Mouse (Mus musculus): ENCODE data around the gene Fam196b. TPM values are rescaled to one million over a fixed set of nuclear protein-coding genes. Genes with fewer than 3 reads are reported as not detected.

The Fam196b gene
- polyA plus RNA-seq, 1 experiment from 2014 or later = 2.0 TPM

GRCm38 (mm10) chr11:34406309-34406708 lies 91.7 kb downstream of the Fam196b start:
- H3K4me3 ChIP-seq (ENCODE audit: low read depth, low read length) = no peak overlapping the region
- H3K36me3 ChIP-seq (ENCODE audit: control insufficient read depth, insufficient read depth, low read length) = no peaks in the 10 kb centered on the region
- H3K9ac ChIP-seq (replicated peaks; ENCODE audit: low read depth, low read length) = no peak overlapping the region
- WGBS = 68% methylated on average over 8 of the region's 8 CpGs
- no peaks in the 10 kb centered on the region for H3K9me3 ChIP-seq (ENCODE audit: control insufficient read depth, low read length)
- no peaks in the 10 kb centered on the region for H3K4me1 ChIP-seq (ENCODE audit: control insufficient read depth, insufficient read depth, low read length)
- H3K4me2 ChIP-seq (ENCODE audit: low read depth, low read length) = no peak overlapping the region
- H3K27me3 ChIP-seq (ENCODE audit: control insufficient read depth, insufficient read depth, low read length) = no peaks in the 10 kb centered on the region
- no peak for ATAC-seq (ENCODE audit: low read depth)
- H3K27ac ChIP-seq (ENCODE audit: low read depth, low read length) = no peak overlapping the region

- Histone ChIP-seq H3K9me3 (ENCODE audit: control insufficient read depth, low read length) (no peaks in the 10 kb centered on the region), H3K4me2 (ENCODE audit: low read depth, low read length) (no peak overlapping the region), H3K4me1 (ENCODE audit: control insufficient read depth, insufficient read depth, low read length) (no peaks in the 10 kb centered on the region), H3K9ac (replicated peaks; ENCODE audit: low read depth, low read length) (no peak overlapping the region), H3K36me3 (ENCODE audit: control insufficient read depth, insufficient read depth, low read length) (no peaks in the 10 kb centered on the region), H3K27ac (ENCODE audit: low read depth, low read length) (no peak overlapping the region), H3K27me3 (ENCODE audit: control insufficient read depth, insufficient read depth, low read length) (no peaks in the 10 kb centered on the region), H3K4me3 (ENCODE audit: low read depth, low read length) (no peak overlapping the region)
- no peak for ATAC-seq (ENCODE audit: low read depth)
- whole genome bisulfite sequencing = 53% methylated on average over 5 of the region's 5 CpGs
Measured at GRCm38 (mm10) chr11:34406850-34407249, 92.2 kb downstream of the Fam196b start.

- Histone ChIP-seq H3K4me3 (ENCODE audit: low read depth, low read length) (no peak overlapping the region), H3K4me2 (ENCODE audit: low read depth, low read length) (no peak overlapping the region), H3K9ac (replicated peaks; ENCODE audit: low read depth, low read length) (no peak overlapping the region), H3K4me1 (ENCODE audit: control insufficient read depth, insufficient read depth, low read length) (0 out of 2 replicates have a peak, but pooled peaks cover 5% of the 10 kb centered on the region), H3K27ac (ENCODE audit: low read depth, low read length) (no peak overlapping the region), H3K27me3 (ENCODE audit: control insufficient read depth, insufficient read depth, low read length) (no peaks in the 10 kb centered on the region), H3K36me3 (ENCODE audit: control insufficient read depth, insufficient read depth, low read length) (no peaks in the 10 kb centered on the region), H3K9me3 (ENCODE audit: control insufficient read depth, low read length) (no peaks in the 10 kb centered on the region)
- peak; percentile 17; the same call in 1 of the 2 replicates for ATAC-seq (ENCODE audit: low read depth)
- 27% methylated on average over 9 of the region's 9 CpGs for WGBS
Measured at GRCm38 (mm10) chr11:34415884-34416618, 101.4 kb downstream of the Fam196b start.

GRCm38 (mm10) chr11:34416619-34416979 lies 102.0 kb downstream of the Fam196b start:
- Histone ChIP-seq H3K9me3 (ENCODE audit: control insufficient read depth, low read length) (no peaks in the 10 kb centered on the region), H3K9ac (replicated peaks; ENCODE audit: low read depth, low read length) (no peak overlapping the region), H3K4me2 (ENCODE audit: low read depth, low read length) (no peak overlapping the region), H3K4me3 (ENCODE audit: low read depth, low read length) (no peak overlapping the region), H3K27me3 (ENCODE audit: control insufficient read depth, insufficient read depth, low read length) (no peaks in the 10 kb centered on the region), H3K4me1 (ENCODE audit: control insufficient read depth, insufficient read depth, low read length) (0 out of 2 replicates have a peak, but pooled peaks cover 5% of the 10 kb centered on the region), H3K27ac (ENCODE audit: low read depth, low read length) (no peak overlapping the region), H3K36me3 (ENCODE audit: control insufficient read depth, insufficient read depth, low read length) (no peaks in the 10 kb centered on the region)
- WGBS = 61% methylated on average over 3 of the region's 3 CpGs
- ATAC-seq (ENCODE audit: low read depth) = peak; percentile 21; the same call in 1 of the 2 replicates

GRCm38 (mm10) chr11:34421061-34421460 lies 106.4 kb downstream of the Fam196b start:
- Histone ChIP-seq H3K9me3 (ENCODE audit: control insufficient read depth, low read length) (no peaks in the 10 kb centered on the region), H3K4me3 (ENCODE audit: low read depth, low read length) (no peak overlapping the region), H3K27me3 (ENCODE audit: control insufficient read depth, insufficient read depth, low read length) (no peaks in the 10 kb centered on the region), H3K9ac (replicated peaks; ENCODE audit: low read depth, low read length) (no peak overlapping the region), H3K4me2 (ENCODE audit: low read depth, low read length) (no peak overlapping the region), H3K4me1 (ENCODE audit: control insufficient read depth, insufficient read depth, low read length) (0 out of 2 replicates have a peak, but pooled peaks cover 5% of the 10 kb centered on the region), H3K27ac (ENCODE audit: low read depth, low read length) (no peak overlapping the region), H3K36me3 (ENCODE audit: control insufficient read depth, insufficient read depth, low read length) (no peaks in the 10 kb centered on the region)
- WGBS = 45% methylated on average over 6 of the region's 6 CpGs
- ATAC-seq (ENCODE audit: low read depth) = no peak

GRCm38 (mm10) chr11:34424546-34424945 lies 109.9 kb downstream of the Fam196b start:
- Histone ChIP-seq H3K4me1 (ENCODE audit: control insufficient read depth, insufficient read depth, low read length) (no peaks in the 10 kb centered on the region), H3K27me3 (ENCODE audit: control insufficient read depth, insufficient read depth, low read length) (no peaks in the 10 kb centered on the region), H3K36me3 (ENCODE audit: control insufficient read depth, insufficient read depth, low read length) (no peaks in the 10 kb centered on the region), H3K9me3 (ENCODE audit: control insufficient read depth, low read length) (no peaks in the 10 kb centered on the region), H3K4me3 (ENCODE audit: low read depth, low read length) (no peak overlapping the region), H3K4me2 (ENCODE audit: low read depth, low read length) (no peak overlapping the region), H3K27ac (ENCODE audit: low read depth, low read length) (no peak overlapping the region), H3K9ac (replicated peaks; ENCODE audit: low read depth, low read length) (no peak overlapping the region)
- WGBS = 86% methylated on average over 1 of the region's 1 CpGs
- no peak for ATAC-seq (ENCODE audit: low read depth)

GRCm38 (mm10) chr11:34427212-34427611 lies 112.6 kb downstream of the Fam196b start:
- Histone ChIP-seq H3K9me3 (ENCODE audit: control insufficient read depth, low read length) (no peaks in the 10 kb centered on the region), H3K36me3 (ENCODE audit: control insufficient read depth, insufficient read depth, low read length) (no peaks in the 10 kb centered on the region), H3K9ac (replicated peaks; ENCODE audit: low read depth, low read length) (no peak overlapping the region), H3K4me3 (ENCODE audit: low read depth, low read length) (no peak overlapping the region), H3K4me2 (ENCODE audit: low read depth, low read length) (no peak overlapping the region), H3K4me1 (ENCODE audit: control insufficient read depth, insufficient read depth, low read length) (no peaks in the 10 kb centered on the region), H3K27ac (ENCODE audit: low read depth, low read length) (no peak overlapping the region), H3K27me3 (ENCODE audit: control insufficient read depth, insufficient read depth, low read length) (no peaks in the 10 kb centered on the region)
- ATAC-seq (ENCODE audit: low read depth) = no peak
- 92% methylated on average over 5 of the region's 5 CpGs for WGBS

- 62% methylated on average over 4 of the region's 4 CpGs for WGBS
- Histone ChIP-seq H3K4me2 (ENCODE audit: low read depth, low read length) (no peak overlapping the region), H3K9ac (replicated peaks; ENCODE audit: low read depth, low read length) (no peak overlapping the region), H3K4me1 (ENCODE audit: control insufficient read depth, insufficient read depth, low read length) (no peaks in the 10 kb centered on the region), H3K27me3 (ENCODE audit: control insufficient read depth, insufficient read depth, low read length) (no peaks in the 10 kb centered on the region), H3K4me3 (ENCODE audit: low read depth, low read length) (no peak overlapping the region), H3K36me3 (ENCODE audit: control insufficient read depth, insufficient read depth, low read length) (no peaks in the 10 kb centered on the region), H3K9me3 (ENCODE audit: control insufficient read depth, low read length) (no peaks in the 10 kb centered on the region), H3K27ac (ENCODE audit: low read depth, low read length) (no peak overlapping the region)
- ATAC-seq (ENCODE audit: low read depth) = no peak
Measured at GRCm38 (mm10) chr11:34430940-34431339, 116.3 kb downstream of the Fam196b start.

GRCm38 (mm10) chr11:34431371-34431770 lies 116.7 kb downstream of the Fam196b start:
- Histone ChIP-seq H3K27me3 (ENCODE audit: control insufficient read depth, insufficient read depth, low read length) (no peaks in the 10 kb centered on the region), H3K27ac (ENCODE audit: low read depth, low read length) (no peak overlapping the region), H3K4me2 (ENCODE audit: low read depth, low read length) (no peak overlapping the region), H3K4me3 (ENCODE audit: low read depth, low read length) (no peak overlapping the region), H3K36me3 (ENCODE audit: control insufficient read depth, insufficient read depth, low read length) (no peaks in the 10 kb centered on the region), H3K9me3 (ENCODE audit: control insufficient read depth, low read length) (no peaks in the 10 kb centered on the region), H3K9ac (replicated peaks; ENCODE audit: low read depth, low read length) (no peak overlapping the region), H3K4me1 (ENCODE audit: control insufficient read depth, insufficient read depth, low read length) (no peaks in the 10 kb centered on the region)
- ATAC-seq (ENCODE audit: low read depth) = no peak
- 55% methylated on average over 5 of the region's 5 CpGs for WGBS
